Mouse (Mus musculus) hindbrain, embryonic 11.5 days (tissue): ENCODE data around the gene Prrg4. TPM values are rescaled to one million over a fixed set of nuclear protein-coding genes. Genes with fewer than 3 reads are reported as not detected.
"Not testable (repeated sequence)": the region's sequence is repeated elsewhere in the genome, so short reads cannot be mapped to it uniquely, and the experiment has no call there.

Experiments used
- ATAC-seq: fragments of 200-750 bp; cut with Nextera tagmentation; 2 replicates; pipeline ENCODE4 v1.8.0; 2017; ENCODE audit warnings: mild to moderate bottlenecking, moderate TSS enrichment, moderate library complexity; ENCODE audit not compliant: low FRiP score
- DNase-seq: peaks from one replicate; pipeline ENCODE4 v3.0.0-alpha.2; 2015; ENCODE audit warnings: low spot score
- H3K27ac ChIP-seq: fragments of 300-500 bp; sonication (generic); 2 replicates; pipeline ENCODE4 v1.5.1; 2014; ENCODE audit warnings: mild to moderate bottlenecking, low read depth, low read length
- H3K27me3 ChIP-seq: fragments of 300-500 bp; sonication (generic); 2 replicates; pipeline ENCODE4 v1.6.1; 2014; ENCODE audit warnings: mild to moderate bottlenecking, low read length, moderate library complexity, mixed read lengths; ENCODE audit not compliant: control insufficient read depth, insufficient read depth
- H3K36me3 ChIP-seq: fragments of 300-500 bp; sonication (generic); 2 replicates; pipeline ENCODE4 v1.6.1; 2014; ENCODE audit warnings: mild to moderate bottlenecking, low read length, moderate library complexity, mixed read lengths; ENCODE audit not compliant: control insufficient read depth, insufficient read depth
- H3K4me1 ChIP-seq: fragments of 300-500 bp; sonication (generic); replicated peaks from 2 replicates; pipeline ENCODE4 v1.6.1; 2014; ENCODE audit warnings: low read length, mixed read lengths; ENCODE audit not compliant: control insufficient read depth, insufficient read depth
- H3K4me2 ChIP-seq: fragments of 300-500 bp; sonication (generic); replicated peaks from 2 replicates; pipeline ENCODE4 v1.6.1; 2014; ENCODE audit warnings: mild to moderate bottlenecking, low read depth, low read length
- H3K4me3 ChIP-seq: fragments of 300-500 bp; sonication (generic); 2 replicates; pipeline ENCODE4 v1.5.1; 2014; ENCODE audit warnings: low read depth, low read length
- H3K9ac ChIP-seq: fragments of 300-500 bp; sonication (generic); 2 replicates; pipeline ENCODE4 v1.6.1; 2014; ENCODE audit warnings: low read depth, low read length
- H3K9me3 ChIP-seq: fragments of 300-500 bp; sonication (generic); 2 replicates; pipeline ENCODE4 v1.6.1; 2016; ENCODE audit warnings: low read length; ENCODE audit not compliant: control insufficient read depth
- WGBS: fragments of 180-500 bp; shearing (Covaris S2); extraction: QIAGEN DNeasy Blood & Tissue Kit; methylation state at CpG from one replicate; pipeline ENCODE4 v1.1.7; 2014; 5-methylcytosine and 5-hydroxymethylcytosine counted together
- polyA plus RNA-seq: library from polyadenylated mRNA; unstranded; fragments of >200 nt; fragmentation: Nextera tagmentation; extraction: Ambion mirVana; gene quantifications from 2 replicates; pipeline ENCODE4 v1.2.1, GENCODE M21; 2014

The Prrg4 gene
- polyA plus RNA-seq, 1 experiment from 2014 or later = 1.4 TPM

DNA sequence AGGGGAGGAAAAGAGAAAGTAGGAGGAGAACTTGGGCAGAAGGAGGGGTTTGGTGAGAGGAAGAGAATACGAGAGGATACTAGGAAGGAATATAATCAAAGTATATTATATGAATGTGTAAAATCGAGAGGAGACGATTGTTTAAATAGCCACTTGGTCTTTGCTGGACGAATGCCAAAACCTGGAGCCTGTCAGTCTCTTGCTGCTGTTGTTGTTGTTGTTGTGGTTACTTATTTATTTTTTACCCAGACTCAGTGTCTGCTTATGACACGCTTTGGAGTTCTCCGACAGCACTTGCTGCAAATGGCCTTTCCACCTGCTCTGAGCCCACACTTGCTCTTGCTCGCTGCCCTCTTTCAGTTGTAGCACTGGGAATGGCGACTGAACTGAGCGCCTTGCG is 10.8 kb upstream of the Prrg4 start:
- Histone ChIP-seq H3K27ac (no peak overlapping the region), H3K4me2 (no peak overlapping the region), H3K4me1 (no peaks in the 10 kb centered on the region), H3K36me3 (no peaks in the 10 kb centered on the region), H3K4me3 (no peak overlapping the region), H3K9ac (no peak overlapping the region), H3K9me3 (no peaks in the 10 kb centered on the region), H3K27me3 (no peaks in the 10 kb centered on the region)
- DNase-seq (no peak), ATAC-seq (no peak)
- 86% methylated on average over 10 of the region's 10 CpGs for whole genome bisulfite sequencing

GRCm38 (mm10) chr2:104859060-104859459 is 9.4 kb upstream of the Prrg4 start:
- H3K36me3 ChIP-seq = no peaks in the 10 kb centered on the region
- no peaks in the 10 kb centered on the region for H3K27me3 ChIP-seq
- H3K9ac ChIP-seq = no peak overlapping the region
- H3K4me2 ChIP-seq = no peak overlapping the region
- no peaks in the 10 kb centered on the region for H3K9me3 ChIP-seq
- 86% methylated on average over 5 of the region's 5 CpGs for WGBS
- no peak overlapping the region for H3K27ac ChIP-seq
- no peaks in the 10 kb centered on the region for H3K4me1 ChIP-seq
- no peak for ATAC-seq
- no peak overlapping the region for H3K4me3 ChIP-seq
- no peak for DNase-seq

GRCm38 (mm10) chr2:104858083-104858482 is 8.4 kb upstream of the Prrg4 start:
- not testable (repeated sequence) for H3K9me3 ChIP-seq, H3K4me2 ChIP-seq, H3K4me1 ChIP-seq, H3K27me3 ChIP-seq, H3K36me3 ChIP-seq, H3K27ac ChIP-seq, DNase-seq, H3K4me3 ChIP-seq, ATAC-seq, H3K9ac ChIP-seq
- 85% methylated on average over 3 of the region's 3 CpGs for WGBS

DNA sequence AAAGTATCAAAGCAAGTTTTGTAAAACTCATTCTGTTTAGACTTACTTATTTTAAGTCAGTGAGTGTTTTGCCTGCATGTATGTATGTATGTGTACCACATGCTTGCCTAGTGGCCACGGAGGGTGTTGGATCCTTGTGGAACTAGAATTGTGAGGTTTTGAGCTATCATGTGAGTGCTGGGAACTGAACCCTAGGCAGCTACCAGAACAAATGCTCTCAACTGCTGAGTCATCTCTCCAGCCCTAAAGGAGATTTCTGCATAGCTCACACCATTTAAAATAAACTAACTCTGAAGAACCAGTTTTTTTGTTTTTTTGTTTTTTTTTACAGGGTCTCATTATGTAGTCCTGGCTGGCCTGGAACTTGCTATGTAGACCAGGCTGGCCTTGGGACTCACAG is 6.5 kb upstream of the Prrg4 start:
- H3K9me3 ChIP-seq = no peaks in the 10 kb centered on the region
- WGBS = 60% methylated on average over 1 of the region's 1 CpGs
- no peak overlapping the region for H3K4me2 ChIP-seq
- H3K27me3 ChIP-seq = no peaks in the 10 kb centered on the region; the same call in 1 of the 2 replicates
- DNase-seq (no peak), ATAC-seq (no peak)
- no peak overlapping the region for H3K27ac ChIP-seq
- H3K4me3 ChIP-seq = no peak overlapping the region
- H3K36me3 ChIP-seq = no peaks in the 10 kb centered on the region
- no peak overlapping the region for H3K9ac ChIP-seq
- no peaks in the 10 kb centered on the region for H3K4me1 ChIP-seq

GRCm38 (mm10) chr2:104855732-104856131 is 6.1 kb upstream of the Prrg4 start:
- no peak overlapping the region for H3K27ac ChIP-seq
- H3K36me3 ChIP-seq = no peaks in the 10 kb centered on the region
- H3K9me3 ChIP-seq = no peaks in the 10 kb centered on the region
- H3K4me2 ChIP-seq = no peak overlapping the region
- H3K9ac ChIP-seq = no peak overlapping the region
- H3K27me3 ChIP-seq = peaks cover 2% of the 10 kb centered on the region; the same call in 1 of the 2 replicates
- H3K4me3 ChIP-seq = no peak overlapping the region
- no peak for DNase-seq
- H3K4me1 ChIP-seq = no peaks in the 10 kb centered on the region
- 40% methylated on average over 3 of the region's 3 CpGs for WGBS
- ATAC-seq = no peak

DNA sequence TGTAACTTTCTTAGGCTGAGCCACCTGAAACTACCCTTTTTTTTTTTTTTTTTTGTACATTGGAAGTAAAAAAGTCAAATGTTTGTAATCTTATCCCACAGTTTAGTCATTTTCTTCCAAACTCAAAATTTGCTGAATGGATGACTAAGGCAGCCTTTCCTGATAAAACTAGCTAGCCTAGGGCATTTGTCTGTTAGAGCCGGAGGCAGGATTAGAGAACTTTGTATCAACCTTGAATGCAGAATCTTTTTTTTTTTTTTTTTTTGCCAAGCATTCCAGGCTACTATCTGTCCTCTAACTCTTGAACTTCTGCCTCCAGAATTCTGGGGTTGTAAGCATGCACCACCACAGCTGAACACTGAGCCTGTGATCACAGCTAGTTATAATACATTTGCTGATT is 5.2 kb upstream of the Prrg4 start:
- Histone ChIP-seq H3K4me1 (no peaks in the 10 kb centered on the region), H3K27ac (no peak overlapping the region), H3K9ac (no peak overlapping the region), H3K9me3 (no peaks in the 10 kb centered on the region), H3K4me3 (no peak overlapping the region), H3K36me3 (no peaks in the 10 kb centered on the region), H3K4me2 (no peak overlapping the region), H3K27me3 (peaks cover 3% of the 10 kb centered on the region; the same call in 1 of the 2 replicates)
- no peak for ATAC-seq
- no peak for DNase-seq
- WGBS = 81% methylated on average over 1 of the region's 1 CpGs

GRCm38 (mm10) chr2:104852546-104852945 is 2.9 kb upstream of the Prrg4 start:
- H3K36me3 ChIP-seq = no peaks in the 10 kb centered on the region
- ATAC-seq (no peak), DNase-seq (no peak)
- WGBS = 87% methylated on average over 7 of the region's 7 CpGs
- no peak overlapping the region for H3K4me2 ChIP-seq
- H3K9ac ChIP-seq = no peak overlapping the region
- H3K4me3 ChIP-seq = no peak overlapping the region
- peaks cover 15% of the 10 kb centered on the region for H3K27me3 ChIP-seq
- no peaks in the 10 kb centered on the region for H3K9me3 ChIP-seq
- peaks cover 4% of the 10 kb centered on the region for H3K4me1 ChIP-seq
- H3K27ac ChIP-seq = no peak overlapping the region

DNA sequence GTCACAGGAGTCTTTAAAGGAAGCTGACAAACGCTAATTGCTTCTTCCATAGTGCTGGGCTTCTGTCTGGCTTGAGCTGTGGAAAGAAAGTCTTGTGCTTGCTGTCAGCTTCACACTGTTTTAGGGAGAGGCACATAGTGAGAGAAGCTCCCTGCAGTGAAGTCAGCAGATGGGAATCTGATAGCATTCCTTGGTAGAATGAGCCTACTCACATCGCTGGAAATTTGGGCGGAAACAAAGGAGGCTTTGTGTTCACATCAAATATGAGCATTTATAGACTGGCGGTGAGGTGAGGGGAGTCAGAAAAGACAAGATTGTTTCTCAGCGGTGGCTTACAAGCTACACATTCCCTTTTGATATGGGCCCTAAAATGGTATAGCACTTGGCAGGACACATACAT is 2.0 kb upstream of the Prrg4 start:
- WGBS = 29% methylated on average over 5 of the region's 5 CpGs
- peaks cover 4% of the 10 kb centered on the region for H3K4me1 ChIP-seq
- no peak overlapping the region for H3K4me2 ChIP-seq
- DNase-seq (peak; percentile 34), ATAC-seq (no peak)
- no peak overlapping the region for H3K9ac ChIP-seq
- H3K9me3 ChIP-seq = no peaks in the 10 kb centered on the region
- no peak overlapping the region for H3K27ac ChIP-seq
- peaks cover 15% of the 10 kb centered on the region for H3K27me3 ChIP-seq
- H3K4me3 ChIP-seq = no peak overlapping the region
- no peaks in the 10 kb centered on the region for H3K36me3 ChIP-seq

- no peak for ATAC-seq
- no peaks in the 10 kb centered on the region for H3K9me3 ChIP-seq
- no peak overlapping the region for H3K9ac ChIP-seq
- no peak overlapping the region for H3K27ac ChIP-seq
- H3K4me1 ChIP-seq = peaks cover 4% of the 10 kb centered on the region
- H3K27me3 ChIP-seq = peaks cover 15% of the 10 kb centered on the region
- no peak for DNase-seq
- H3K4me2 ChIP-seq = peak overlapping the region; percentile 98
- WGBS = 82% methylated on average over 3 of the region's 3 CpGs
- H3K4me3 ChIP-seq = peak overlapping the region; percentile 40
- H3K36me3 ChIP-seq = no peaks in the 10 kb centered on the region
Observed at GRCm38 (mm10) chr2:104849991-104850359, 299 bp upstream of the Prrg4 start.
